Mouse (Mus musculus): ENCODE measurements at regions not wholly inside any gene's neighbourhood (a gene's known extent, or its start where the extent isn't known, plus 50 kb on each side); places are given as distances from the start of the nearest gene placed in this dataset.

GRCm38 (mm10) chr10:9013549-9013925 is 127.7 kb upstream of the Sash1 start:
- TF ChIP-seq CTCF (IDR thresholded peaks at IDR 0.05; ENCODE audit: low read depth, low read length): no peak
- no peak for TF ChIP-seq POLR2A (IDR thresholded peaks at IDR 0.05; ENCODE audit: extremely low read depth, insufficient read depth, low read length)
